Mouse (Mus musculus) brain, embryonic 14.5 days (tissue): ENCODE data around the gene Kbtbd12. TPM values are rescaled to one million over a fixed set of nuclear protein-coding genes. Genes with fewer than 3 reads are reported as not detected.
A peak's percentile ranks its signal among the peaks of the same experiment; 100 is the strongest.

Experiments used
- DNase-seq: peaks from one replicate; pipeline ENCODE4 v3.0.0-alpha.2; 2011; ENCODE audit warnings: low read depth
- CTCF ChIP-seq: fragments of 200-500 bp; IDR thresholded peaks from 2 replicates; pipeline ENCODE4 v1.5.1; 2012; ENCODE audit warnings: inconsistent platforms, mild to moderate bottlenecking, moderate library complexity, borderline replicate concordance; ENCODE audit not compliant: insufficient read depth, insufficient read length; ENCODE audit errors: extremely low read depth
- POLR2A ChIP-seq: fragments of 200-500 bp; IDR thresholded peaks from 2 replicates; pipeline ENCODE4 v1.6.1; 2012; ENCODE audit warnings: mild to moderate bottlenecking, inconsistent platforms, borderline replicate concordance; ENCODE audit not compliant: poor library complexity, insufficient read depth, insufficient read length, severe bottlenecking; ENCODE audit errors: extremely low read depth
- polyA plus RNA-seq: library from polyadenylated mRNA; depleted of rRNA; stranded (reverse); fragments of >200 nt; gene quantifications from 2 replicates; pipeline ENCODE4 v1.2.3, GENCODE M21; 2012

Gene Kbtbd12
- polyA plus RNA-seq, 1 experiment: 0.16 TPM

DNA sequence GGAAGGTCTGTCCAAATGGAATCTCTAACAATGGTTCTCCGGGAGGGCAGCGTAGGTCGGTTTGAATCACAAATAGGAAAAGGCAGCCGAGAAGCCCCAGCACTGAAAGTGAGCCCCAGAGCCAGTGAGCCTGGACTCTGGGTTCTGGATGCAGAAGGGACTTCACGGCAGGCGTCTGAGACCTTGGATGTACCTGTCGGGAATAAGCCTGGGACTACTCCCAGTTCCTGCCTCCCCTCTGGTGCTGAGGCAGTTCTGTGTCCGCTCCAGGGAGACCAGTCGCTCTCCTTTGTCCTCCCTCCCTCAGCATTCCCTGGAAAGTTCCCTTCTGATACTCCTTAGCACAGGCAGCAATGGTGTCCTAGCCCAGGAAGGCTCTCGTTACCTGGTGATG, 92.4 kb downstream of the Kbtbd12 start:
- TF ChIP-seq CTCF (no peak), POLR2A (no peak)
- peak; percentile 8 for DNase-seq

DNA sequence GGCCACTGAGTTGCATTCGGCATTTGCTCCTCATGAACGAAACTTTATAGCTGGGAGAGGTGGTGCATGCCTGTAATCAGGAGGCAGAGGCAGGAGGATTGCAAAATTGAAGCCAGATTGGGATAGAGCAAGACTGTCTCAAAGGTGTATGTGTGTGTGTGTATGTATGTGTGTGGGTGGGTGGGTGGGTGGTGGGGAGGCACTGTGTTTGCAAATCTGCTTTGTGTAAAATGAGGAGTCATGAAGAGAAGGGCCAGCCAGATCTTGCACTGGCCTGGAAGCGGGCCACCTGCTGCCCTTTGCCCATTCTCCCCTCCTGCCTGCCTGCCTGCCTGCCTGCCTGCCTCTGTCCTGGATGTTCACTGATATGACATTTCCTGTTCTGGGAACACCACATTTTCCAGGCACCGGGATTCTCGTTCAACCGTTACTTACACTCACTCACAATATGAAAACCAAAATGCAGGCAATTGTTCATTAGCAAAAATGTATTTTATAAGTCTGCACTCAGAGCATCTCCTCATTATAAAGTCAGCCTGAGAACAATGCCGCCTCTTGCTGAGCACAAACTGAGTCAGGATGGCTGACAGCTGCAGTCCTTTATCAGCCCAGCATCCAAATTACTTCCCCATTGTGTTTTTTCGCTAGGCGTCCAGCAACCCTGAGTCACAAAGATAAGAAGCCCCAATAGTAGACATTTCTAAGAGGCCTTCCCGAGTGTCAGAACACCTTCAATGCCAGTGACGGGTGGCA, 92.9 kb downstream of the Kbtbd12 start:
- TF ChIP-seq CTCF (no peak), POLR2A (no peak)
- DNase-seq: peak; percentile 52

DNA sequence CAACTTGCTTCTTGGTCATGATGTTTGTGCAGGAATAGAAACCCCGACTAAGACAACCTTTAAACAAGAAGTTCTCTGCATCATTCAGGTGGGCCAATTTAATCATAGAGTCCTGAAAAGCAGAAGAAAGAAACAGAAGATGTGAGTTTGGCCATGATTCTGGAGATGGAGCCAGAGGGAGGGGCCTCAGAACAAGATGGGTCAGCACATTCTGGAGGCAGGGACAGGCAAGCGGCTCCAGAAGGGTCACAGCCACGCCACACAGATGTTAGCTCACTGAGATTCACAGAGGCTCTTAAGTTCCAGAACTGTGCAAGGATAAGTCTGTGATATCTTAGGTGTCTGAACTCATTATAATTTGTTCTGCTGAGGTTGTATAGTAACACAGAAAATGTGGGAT, 93.5 kb downstream of the Kbtbd12 start:
- no peak for TF ChIP-seq POLR2A
- no peak for TF ChIP-seq CTCF
- no peak for DNase-seq

DNA sequence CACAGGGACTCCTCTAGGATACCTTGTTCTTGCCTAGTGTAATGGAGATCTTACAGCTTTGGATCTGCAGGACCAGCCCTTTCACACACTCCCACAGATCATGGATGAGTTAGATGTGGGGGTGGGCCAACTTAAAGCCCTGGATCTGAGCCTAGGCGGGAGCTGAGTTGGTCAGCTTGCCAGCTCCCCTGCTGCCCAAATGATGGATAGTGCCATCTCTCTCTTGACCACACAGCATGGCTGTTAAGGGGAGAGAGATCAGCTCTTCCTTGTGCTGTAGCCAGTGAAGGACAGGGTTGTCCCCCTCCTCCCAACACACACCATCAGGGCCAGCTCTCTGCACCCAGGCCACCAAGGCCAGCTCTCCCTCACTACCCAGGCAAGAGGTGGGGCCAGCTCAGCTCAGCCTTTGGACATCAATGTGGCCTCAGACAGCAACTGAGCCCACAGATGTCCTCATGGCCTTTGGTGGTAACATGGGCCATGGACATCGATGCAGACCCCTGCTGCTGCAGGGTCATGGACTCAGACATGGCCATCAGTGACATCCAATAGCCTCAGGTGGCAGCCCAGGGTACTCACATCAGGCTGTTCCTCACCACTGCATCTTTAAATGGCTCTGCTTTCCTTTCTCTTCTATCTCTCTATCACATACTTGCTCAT, 97.5 kb downstream of the Kbtbd12 start:
- DNase-seq: no peak
- no peak for TF ChIP-seq POLR2A
- no peak for TF ChIP-seq CTCF

DNA sequence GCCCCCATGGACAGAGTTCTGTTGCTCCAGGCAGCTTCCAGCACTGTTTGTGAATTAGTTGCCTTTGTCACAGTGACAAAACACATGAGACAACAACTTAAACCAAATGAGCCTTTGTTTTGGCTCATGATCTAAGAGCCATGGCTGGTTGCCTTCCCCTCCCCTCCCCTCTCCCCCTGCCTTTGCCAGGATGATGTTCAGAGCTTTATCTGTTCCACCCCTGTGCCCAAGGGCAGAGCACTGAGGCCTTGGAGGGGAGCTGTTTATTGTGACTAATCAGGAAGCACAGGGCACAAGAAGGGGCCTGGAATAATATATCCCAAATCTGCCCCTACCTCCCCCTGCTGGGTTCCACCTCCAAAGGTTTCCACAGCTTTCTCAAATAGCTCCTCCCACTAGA, 107.4 kb downstream of the Kbtbd12 start:
- no peak for TF ChIP-seq POLR2A
- TF ChIP-seq CTCF: no peak
- DNase-seq: no peak

DNA sequence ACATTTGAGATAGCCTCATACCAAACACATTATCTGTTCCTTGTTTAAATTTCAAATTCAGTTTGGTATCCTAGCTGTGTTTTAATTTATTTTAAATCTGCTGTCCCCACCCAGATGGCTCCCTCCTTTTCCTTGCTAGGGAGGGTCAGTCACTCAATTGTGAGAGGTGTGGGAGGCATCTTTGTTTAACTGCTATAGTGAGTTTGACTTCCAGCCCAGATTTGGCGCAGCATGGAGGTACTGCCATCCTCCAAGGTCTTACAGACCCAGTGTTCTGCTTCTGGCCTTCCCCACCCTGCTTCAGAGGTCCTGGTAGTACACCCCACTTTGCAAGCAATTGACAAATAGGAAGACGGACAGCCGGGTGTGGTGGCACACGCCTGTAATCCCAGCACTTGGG, 113.7 kb downstream of the Kbtbd12 start:
- DNase-seq: no peak
- TF ChIP-seq CTCF: no peak
- no peak for TF ChIP-seq POLR2A

DNA sequence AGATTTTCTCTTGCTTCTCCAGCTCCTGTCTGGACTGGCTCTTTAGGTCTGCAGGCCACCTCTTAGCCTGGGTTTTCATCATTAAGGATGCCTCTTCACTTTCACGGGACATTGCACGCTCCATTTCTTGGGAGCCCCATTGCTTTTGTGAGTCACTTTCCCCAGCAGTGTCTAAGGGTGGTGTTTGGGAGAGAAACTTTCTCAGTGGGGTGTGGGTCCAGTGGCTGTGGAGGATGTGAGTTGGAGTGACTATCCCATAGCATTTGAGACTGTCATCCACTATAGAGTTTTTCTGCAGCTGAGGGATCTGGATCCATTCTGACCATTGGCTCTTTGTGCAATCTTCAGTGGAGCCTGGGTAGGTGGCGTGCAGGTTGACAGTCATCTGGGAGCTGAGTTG, 114.3 kb downstream of the Kbtbd12 start:
- DNase-seq: no peak
- TF ChIP-seq POLR2A (no peak), CTCF (no peak)

DNA sequence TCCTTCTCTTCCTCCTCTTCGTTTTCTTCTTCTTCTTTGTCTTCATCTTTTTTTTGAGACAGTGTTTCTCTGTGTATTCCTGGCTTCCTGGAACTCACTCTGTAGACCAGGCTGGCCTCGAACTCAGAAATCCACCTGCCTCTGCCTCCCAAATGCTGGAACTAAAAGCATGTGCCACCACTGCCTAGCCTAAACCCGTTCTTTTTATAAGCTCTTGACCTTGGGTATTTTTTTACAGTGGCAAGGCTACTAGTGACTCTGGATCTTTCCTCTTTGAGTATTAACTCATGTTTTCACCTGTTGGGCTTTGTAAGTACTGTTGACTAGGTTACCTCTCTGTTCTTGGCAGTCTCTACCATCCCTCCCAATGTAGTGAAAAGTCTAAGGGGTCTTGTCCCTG, 114.7 kb downstream of the Kbtbd12 start:
- DNase-seq: no peak
- no peak for TF ChIP-seq POLR2A
- no peak for TF ChIP-seq CTCF

DNA sequence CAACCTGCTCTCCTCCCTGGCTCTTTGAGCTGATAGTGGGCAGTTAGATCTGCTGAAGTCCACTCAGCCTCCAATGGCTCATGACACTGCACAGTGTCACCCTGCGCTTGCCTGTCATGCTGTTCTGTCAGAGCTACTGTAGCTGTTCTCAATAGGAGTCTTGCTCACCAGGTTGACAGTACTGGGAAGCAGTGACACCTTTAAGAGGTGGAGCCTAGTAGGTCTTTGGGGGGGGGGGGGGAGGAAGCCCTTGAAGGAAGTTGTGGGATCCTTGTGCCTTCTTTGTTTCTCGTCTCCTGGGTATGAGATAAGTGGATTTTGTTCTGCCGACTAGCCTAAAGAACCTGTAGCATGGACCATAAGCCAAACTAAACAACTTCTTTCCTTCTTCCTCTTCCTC, 115.1 kb downstream of the Kbtbd12 start:
- no peak for DNase-seq
- TF ChIP-seq POLR2A (no peak), CTCF (no peak)

DNA sequence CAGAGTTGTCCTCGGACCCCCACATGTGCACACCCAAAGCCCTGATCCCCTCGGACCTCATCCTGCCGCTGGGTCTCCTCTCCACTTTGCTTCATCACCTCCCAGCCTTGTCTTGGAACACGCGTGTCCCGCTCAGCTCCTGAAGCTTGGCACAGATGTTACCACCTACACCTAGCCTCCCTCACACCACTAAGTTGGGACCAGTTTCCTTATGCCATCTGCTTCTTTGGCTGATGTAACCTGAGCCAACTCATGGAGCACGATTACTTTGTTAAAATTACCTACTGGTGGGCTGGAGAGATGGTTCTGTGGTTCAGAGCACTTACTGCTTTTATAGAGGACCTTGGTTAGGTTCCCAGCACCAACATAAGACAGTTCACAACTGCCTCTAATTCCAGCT, 115.9 kb downstream of the Kbtbd12 start:
- no peak for TF ChIP-seq POLR2A
- no peak for TF ChIP-seq CTCF
- no peak for DNase-seq

DNA sequence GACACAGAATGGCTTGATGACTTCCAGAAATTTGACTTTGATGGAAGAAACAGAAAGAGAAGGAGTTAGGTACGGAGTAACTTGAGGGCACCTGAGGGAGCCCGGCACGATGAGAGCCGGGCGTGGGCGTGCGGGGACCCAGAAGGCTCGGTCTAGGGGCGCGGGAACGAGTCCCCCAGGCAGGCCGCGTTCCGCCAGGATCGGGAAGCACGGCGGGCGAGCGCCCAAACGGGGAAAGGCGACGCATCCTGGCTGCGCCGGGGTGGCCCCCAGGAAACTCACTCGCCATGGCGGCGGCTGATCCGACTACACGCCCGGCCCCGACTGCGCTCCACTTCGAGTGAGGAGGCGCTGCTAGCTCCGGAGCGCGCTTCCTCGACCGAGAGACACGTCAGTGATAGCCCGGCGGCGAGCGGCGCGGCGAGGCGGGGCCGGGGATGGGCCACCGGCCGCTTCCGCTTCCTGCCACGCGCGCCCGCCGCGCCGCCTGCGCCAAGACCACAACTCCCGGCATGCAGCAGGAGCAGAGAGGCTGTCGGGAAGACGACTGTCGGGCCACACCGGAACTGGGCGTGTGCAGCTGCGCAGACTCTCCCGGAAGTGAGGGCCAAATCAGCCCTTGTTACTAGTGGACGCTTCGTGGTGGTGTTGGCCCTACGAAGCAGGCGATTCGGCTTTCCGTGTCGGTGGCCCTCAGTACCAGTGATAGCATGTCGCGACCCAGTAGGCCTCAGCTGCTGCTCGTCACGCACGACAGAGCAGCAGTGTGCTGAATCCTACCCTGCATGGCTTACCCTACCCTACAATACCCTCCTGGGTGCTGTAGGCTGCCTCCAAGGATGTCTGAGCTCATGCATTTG, 119.1 kb downstream of the Kbtbd12 start, which contains the start of gene Sec61a1:
TSS of gene Sec61a1 (minus strand) at position 502 of the 860 bp plus-strand sequence.
- DNase-seq: peak; percentile 99
- TF ChIP-seq POLR2A (peak; percentile 76; the same call in 1 of the 2 replicates), CTCF (no peak)

DNA sequence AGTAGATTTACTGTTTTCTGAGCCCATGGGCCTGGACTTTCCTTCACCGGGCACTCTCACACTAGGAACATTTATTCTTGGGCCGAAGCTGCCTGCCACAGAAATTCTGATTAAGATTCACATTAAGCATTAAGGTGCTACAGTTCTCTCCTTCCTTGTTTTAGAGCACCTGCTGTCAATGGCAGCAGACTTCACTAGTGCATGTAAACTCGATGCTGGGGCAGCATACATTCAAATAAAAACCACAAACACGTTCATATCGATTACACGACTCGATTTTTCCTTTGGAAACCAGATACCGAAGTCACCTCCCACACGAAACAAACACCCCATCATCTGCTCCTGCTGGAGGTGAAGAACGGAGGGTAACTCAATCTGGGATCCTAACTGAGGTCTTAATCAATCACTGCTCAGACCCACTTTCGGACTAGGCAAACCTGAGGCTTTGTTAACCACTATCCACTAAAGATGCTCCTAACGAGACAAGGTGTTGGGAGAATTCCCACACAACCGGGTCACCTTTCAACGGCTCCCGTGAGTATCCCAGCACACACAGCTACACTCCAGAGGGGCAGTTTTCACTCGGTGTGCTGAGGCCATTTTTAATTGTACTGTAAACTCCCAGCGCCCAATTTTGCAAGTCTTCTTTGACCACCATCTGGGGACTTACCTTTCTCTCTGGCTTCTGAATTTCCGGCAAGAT, 119.9 kb downstream of the Kbtbd12 start:
- no peak for TF ChIP-seq CTCF
- no peak for TF ChIP-seq POLR2A
- no peak for DNase-seq
